Mouse (Mus musculus): ENCODE measurements around the gene Tmem145. TPM values are rescaled to one million over a fixed set of nuclear protein-coding genes. Genes with fewer than 3 reads are reported as not detected.

Gene Tmem145
- polyA plus RNA-seq, 1 experiment from 2014 or later, result 0.14 TPM

GRCm38 (mm10) chr7:25289925-25290324 lies 16.0 kb upstream of the Tmem145 start:
- H3K4me3 ChIP-seq (ENCODE audit: low read length), result no peak overlapping the region
- WGBS, result 92% methylated on average over 3 of the region's 3 CpGs
- no peak for ATAC-seq (ENCODE audit: low read depth)

GRCm38 (mm10) chr7:25290463-25290862 lies 15.4 kb upstream of the Tmem145 start:
- H3K4me3 ChIP-seq (ENCODE audit: low read length), result no peak overlapping the region
- no peak overlapping the region for H3K27ac ChIP-seq (ENCODE audit: low read length)
- H3K9ac ChIP-seq (ENCODE audit: low read length), result no peak overlapping the region
- no peaks in the 10 kb centered on the region for H3K27me3 ChIP-seq (ENCODE audit: control insufficient read depth, insufficient read depth, low read depth, low read length)
- H3K9me3 ChIP-seq (ENCODE audit: control insufficient read depth, low read length), result no peaks in the 10 kb centered on the region
- H3K36me3 ChIP-seq (ENCODE audit: control insufficient read depth, insufficient read depth, low read length), result peaks cover 84% of the 10 kb centered on the region
- ATAC-seq (ENCODE audit: low read depth), result 0 out of 2 replicates have a peak, but pooled peaks have one; percentile 5
- WGBS, result 93% methylated on average over 1 of the region's 1 CpGs
- no peak overlapping the region for H3K4me2 ChIP-seq (ENCODE audit: low read depth, low read length)
- no peaks in the 10 kb centered on the region for H3K4me1 ChIP-seq (replicated peaks; ENCODE audit: control insufficient read depth, insufficient read depth, low read length)

More at GRCm38 (mm10) chr7:25289925-25290324, 16.0 kb upstream of the Tmem145 start:
- Histone ChIP-seq H3K36me3 (ENCODE audit: control insufficient read depth, insufficient read depth, low read length) (peaks cover 90% of the 10 kb centered on the region), H3K27me3 (ENCODE audit: control insufficient read depth, insufficient read depth, low read depth, low read length) (no peaks in the 10 kb centered on the region), H3K9me3 (ENCODE audit: control insufficient read depth, low read length) (no peaks in the 10 kb centered on the region), H3K4me1 (replicated peaks; ENCODE audit: control insufficient read depth, insufficient read depth, low read length) (no peaks in the 10 kb centered on the region), H3K9ac (ENCODE audit: low read length) (no peak overlapping the region), H3K4me2 (ENCODE audit: low read depth, low read length) (no peak overlapping the region), H3K27ac (ENCODE audit: low read length) (no peak overlapping the region)

GRCm38 (mm10) chr7:25290911-25291310 lies 15.0 kb upstream of the Tmem145 start:
- Histone ChIP-seq H3K36me3 (ENCODE audit: control insufficient read depth, insufficient read depth, low read length) (peaks cover 80% of the 10 kb centered on the region), H3K9ac (ENCODE audit: low read length) (no peak overlapping the region), H3K9me3 (ENCODE audit: control insufficient read depth, low read length) (no peaks in the 10 kb centered on the region), H3K27ac (ENCODE audit: low read length) (no peak overlapping the region), H3K4me1 (replicated peaks; ENCODE audit: control insufficient read depth, insufficient read depth, low read length) (no peaks in the 10 kb centered on the region; the same call in 1 of the 2 replicates), H3K4me2 (ENCODE audit: low read depth, low read length) (no peak overlapping the region), H3K27me3 (ENCODE audit: control insufficient read depth, insufficient read depth, low read depth, low read length) (no peaks in the 10 kb centered on the region), H3K4me3 (ENCODE audit: low read length) (no peak overlapping the region)
- 80% methylated on average over 2 of the region's 2 CpGs for WGBS
- peak; percentile 16; the same call in 1 of the 2 replicates for ATAC-seq (ENCODE audit: low read depth)

- Histone ChIP-seq H3K4me2 (ENCODE audit: low read depth, low read length) (no peak overlapping the region), H3K4me3 (ENCODE audit: low read length) (no peak overlapping the region), H3K4me1 (replicated peaks; ENCODE audit: control insufficient read depth, insufficient read depth, low read length) (peaks cover 10% of the 10 kb centered on the region), H3K9ac (ENCODE audit: low read length) (no peak overlapping the region), H3K9me3 (ENCODE audit: control insufficient read depth, low read length) (no peaks in the 10 kb centered on the region), H3K36me3 (ENCODE audit: control insufficient read depth, insufficient read depth, low read length) (peaks cover 69% of the 10 kb centered on the region), H3K27ac (ENCODE audit: low read length) (no peak overlapping the region), H3K27me3 (ENCODE audit: control insufficient read depth, insufficient read depth, low read depth, low read length) (no peaks in the 10 kb centered on the region)
- no peak for ATAC-seq (ENCODE audit: low read depth)
- WGBS, result 61% methylated on average over 7 of the region's 7 CpGs
These were observed 13.8 kb upstream of the Tmem145 start for GRCm38 (mm10) chr7:25292107-25292506.

GRCm38 (mm10) chr7:25293191-25293739 lies 12.6 kb upstream of the Tmem145 start:
- 76% methylated on average over 10 of the region's 10 CpGs for WGBS
- no peak for ATAC-seq (ENCODE audit: low read depth)
- no peak overlapping the region for H3K9ac ChIP-seq (ENCODE audit: low read length)
- H3K36me3 ChIP-seq (ENCODE audit: control insufficient read depth, insufficient read depth, low read length), result peaks cover 58% of the 10 kb centered on the region
- H3K9me3 ChIP-seq (ENCODE audit: control insufficient read depth, low read length), result no peaks in the 10 kb centered on the region
- H3K4me3 ChIP-seq (ENCODE audit: low read length), result no peak overlapping the region
- no peak overlapping the region for H3K4me2 ChIP-seq (ENCODE audit: low read depth, low read length)
- H3K27ac ChIP-seq (ENCODE audit: low read length), result no peak overlapping the region
- peaks cover 11% of the 10 kb centered on the region for H3K4me1 ChIP-seq (replicated peaks; ENCODE audit: control insufficient read depth, insufficient read depth, low read length)
- no peaks in the 10 kb centered on the region for H3K27me3 ChIP-seq (ENCODE audit: control insufficient read depth, insufficient read depth, low read depth, low read length)

GRCm38 (mm10) chr7:25294495-25294894 lies 11.4 kb upstream of the Tmem145 start:
- Histone ChIP-seq H3K27me3 (ENCODE audit: control insufficient read depth, insufficient read depth, low read depth, low read length) (no peaks in the 10 kb centered on the region), H3K9ac (ENCODE audit: low read length) (no peak overlapping the region), H3K9me3 (ENCODE audit: control insufficient read depth, low read length) (no peaks in the 10 kb centered on the region), H3K4me1 (replicated peaks; ENCODE audit: control insufficient read depth, insufficient read depth, low read length) (peaks cover 12% of the 10 kb centered on the region), H3K4me3 (ENCODE audit: low read length) (no peak overlapping the region), H3K4me2 (ENCODE audit: low read depth, low read length) (no peak overlapping the region), H3K27ac (ENCODE audit: low read length) (no peak overlapping the region), H3K36me3 (ENCODE audit: control insufficient read depth, insufficient read depth, low read length) (peaks cover 46% of the 10 kb centered on the region)
- WGBS, result 86% methylated on average over 4 of the region's 4 CpGs
- ATAC-seq (ENCODE audit: low read depth), result no peak

- H3K4me1 ChIP-seq (replicated peaks; ENCODE audit: control insufficient read depth, insufficient read depth, low read length), result peaks cover 12% of the 10 kb centered on the region
- H3K4me3 ChIP-seq (ENCODE audit: low read length), result no peak overlapping the region
- H3K4me2 ChIP-seq (ENCODE audit: low read depth, low read length), result no peak overlapping the region
- peaks cover 39% of the 10 kb centered on the region for H3K36me3 ChIP-seq (ENCODE audit: control insufficient read depth, insufficient read depth, low read length)
- 89% methylated on average over 12 of the region's 12 CpGs for WGBS
- no peak overlapping the region for H3K9ac ChIP-seq (ENCODE audit: low read length)
- no peaks in the 10 kb centered on the region for H3K27me3 ChIP-seq (ENCODE audit: control insufficient read depth, insufficient read depth, low read depth, low read length)
- ATAC-seq (ENCODE audit: low read depth), result no peak
- no peaks in the 10 kb centered on the region for H3K9me3 ChIP-seq (ENCODE audit: control insufficient read depth, low read length)
- no peak overlapping the region for H3K27ac ChIP-seq (ENCODE audit: low read length)
These were observed 10.8 kb upstream of the Tmem145 start for GRCm38 (mm10) chr7:25294960-25295722.

GRCm38 (mm10) chr7:25296945-25297453 lies 8.9 kb upstream of the Tmem145 start:
- WGBS, result under 1% methylated on average over 21 of the region's 21 CpGs
- peak; percentile 49 for ATAC-seq (ENCODE audit: low read depth)

More at GRCm38 (mm10) chr7:25296945-25297453, 8.9 kb upstream of the Tmem145 start:
- Histone ChIP-seq H3K4me1 (replicated peaks; ENCODE audit: control insufficient read depth, insufficient read depth, low read length) (peaks cover 12% of the 10 kb centered on the region), H3K36me3 (ENCODE audit: control insufficient read depth, insufficient read depth, low read length) (peaks cover 22% of the 10 kb centered on the region), H3K27me3 (ENCODE audit: control insufficient read depth, insufficient read depth, low read depth, low read length) (no peaks in the 10 kb centered on the region), H3K9ac (ENCODE audit: low read length) (peak overlapping the region; percentile 89), H3K4me2 (ENCODE audit: low read depth, low read length) (peak overlapping the region; percentile 91), H3K4me3 (ENCODE audit: low read length) (peak overlapping the region; percentile 89), H3K9me3 (ENCODE audit: control insufficient read depth, low read length) (no peaks in the 10 kb centered on the region), H3K27ac (ENCODE audit: low read length) (peak overlapping the region; percentile 97)

Data from lung, embryonic 16.5 days (tissue).